Mouse (Mus musculus) lung, adult 2 months (tissue): ENCODE measurements around the gene Mustn1.

ENCODE experiments used
- CTCF ChIP-seq: fragments of 200-500 bp; IDR thresholded peaks from 2 replicates; pipeline ENCODE4 v1.5.1; 2011; ENCODE audit warnings: mild to moderate bottlenecking, low read length, control low read depth; ENCODE audit not compliant: insufficient read depth
- POLR2A ChIP-seq: fragments of 200-500 bp; IDR thresholded peaks from 2 replicates; pipeline ENCODE4 v1.6.1; 2011; ENCODE audit warnings: low read depth, mild to moderate bottlenecking, control low read depth, low read length, borderline replicate concordance; ENCODE audit errors: extremely low read depth

DNA sequence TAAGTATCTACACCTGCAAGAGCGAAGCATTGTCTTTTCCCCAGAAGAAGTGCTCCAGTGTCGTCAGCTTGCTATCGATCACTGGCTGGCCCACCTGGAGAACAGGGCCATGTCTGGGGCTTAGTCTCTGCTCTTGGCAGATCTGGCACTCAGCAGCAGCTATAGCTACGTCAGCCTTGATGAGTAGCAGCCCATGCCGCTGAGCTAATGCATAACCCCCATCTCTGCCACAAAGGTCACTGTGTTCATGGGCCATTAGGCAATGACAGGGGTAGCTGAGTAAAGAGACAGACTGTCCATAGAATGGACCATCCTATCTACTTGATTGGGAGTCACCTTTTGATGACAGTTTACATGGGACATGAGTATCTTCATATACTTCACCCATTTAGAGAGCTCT lies 28.5 kb upstream of the Mustn1 start:
- TF ChIP-seq POLR2A (no peak), CTCF (no peak)
